Mouse (Mus musculus): ENCODE data around the gene Sh3kbp1.

The Sh3kbp1 gene

GRCm38 (mm10) chrX:159626907-159627587, at the start of gene Sh3kbp1:
Gene Sh3kbp1, plus strand, starts transcription at chrX:159627272.
- DNase-seq (ENCODE audit: low spot score): peak; percentile 53

DNA sequence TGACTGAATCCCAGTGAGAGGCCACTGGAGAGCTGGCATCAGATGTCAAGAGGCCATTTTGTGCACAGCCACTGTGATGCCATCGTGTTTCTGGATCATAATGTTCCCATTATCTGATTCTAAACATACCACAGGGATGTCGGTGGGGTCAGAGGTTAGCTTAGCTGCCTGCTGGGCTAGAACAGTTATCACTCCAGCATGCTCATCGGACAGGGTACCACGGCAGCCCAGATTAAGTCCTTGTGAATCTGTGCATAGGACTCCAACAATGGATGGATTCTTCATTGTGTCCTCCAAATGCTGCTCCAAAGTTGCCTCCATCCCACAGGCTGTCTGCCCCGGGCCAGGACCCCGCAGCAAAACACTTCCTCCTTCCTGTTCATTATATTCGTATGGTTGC, 42.3 kb upstream of the Sh3kbp1 start:
- peak; percentile 4 for DNase-seq (ENCODE audit: low spot score)

DNA sequence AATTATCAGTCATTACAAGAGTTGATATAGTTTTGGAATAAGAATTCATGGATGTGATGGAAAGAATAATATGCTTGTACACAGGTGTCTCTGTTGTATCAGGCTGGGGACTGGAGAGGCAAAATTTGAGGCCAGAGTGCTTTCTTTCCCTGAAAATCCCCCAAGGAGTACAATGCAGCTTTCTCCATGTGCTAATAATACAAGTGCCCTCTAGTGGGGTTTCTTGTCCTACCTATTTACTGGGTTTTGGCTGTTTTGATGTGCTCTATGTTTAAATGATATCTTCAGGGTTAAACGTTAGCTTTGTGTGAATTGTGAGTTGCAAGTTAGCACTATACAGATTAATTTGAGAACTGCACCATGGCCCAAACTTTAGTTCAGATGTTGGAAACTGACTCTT, 35.4 kb upstream of the Sh3kbp1 start:
- DNase-seq (ENCODE audit: low spot score): no peak

DNA sequence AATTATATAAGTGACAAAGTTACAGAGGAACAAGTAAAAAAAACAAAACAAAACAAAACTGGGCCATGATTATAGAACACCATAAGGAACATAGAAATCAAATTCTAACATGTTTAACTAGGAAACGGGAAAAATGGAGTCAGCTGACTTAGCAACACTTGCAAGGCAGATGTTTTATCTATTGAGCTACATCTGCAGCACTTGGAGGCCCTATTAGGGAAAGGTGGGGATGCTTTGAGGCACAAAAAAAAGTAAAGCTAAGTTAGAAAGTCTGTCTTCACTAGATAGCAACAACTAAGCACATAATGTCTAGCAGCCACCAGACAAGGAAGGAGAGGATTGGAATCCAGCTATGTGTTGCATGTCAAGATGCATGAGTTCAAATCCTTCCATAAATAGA, 29.6 kb upstream of the Sh3kbp1 start:
- DNase-seq (ENCODE audit: low spot score): no peak

- no peak for DNase-seq (ENCODE audit: low spot score)
Observed at GRCm38 (mm10) chrX:159604832-159605231, 22.2 kb upstream of the Sh3kbp1 start.

DNA sequence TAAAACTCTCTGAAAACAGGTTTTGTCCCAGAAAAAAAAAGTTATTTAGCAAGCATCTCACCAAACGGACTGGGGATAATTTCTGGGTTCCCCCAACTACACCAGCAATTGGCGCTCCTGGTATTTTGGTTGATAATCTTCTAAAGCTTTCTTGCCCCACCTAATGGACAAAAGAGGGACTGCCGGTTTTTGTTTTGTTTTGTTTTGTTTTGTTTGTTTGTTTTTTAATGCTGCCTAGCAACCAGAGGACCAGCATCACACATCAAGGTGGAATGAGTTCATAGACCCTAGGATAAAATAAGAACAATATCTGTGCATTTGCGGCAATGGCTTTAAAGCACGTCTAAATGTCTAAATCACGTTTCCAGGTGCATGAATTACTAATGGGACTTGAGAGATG, 20.1 kb upstream of the Sh3kbp1 start:
- DNase-seq (ENCODE audit: low spot score): peak; percentile 9

DNA sequence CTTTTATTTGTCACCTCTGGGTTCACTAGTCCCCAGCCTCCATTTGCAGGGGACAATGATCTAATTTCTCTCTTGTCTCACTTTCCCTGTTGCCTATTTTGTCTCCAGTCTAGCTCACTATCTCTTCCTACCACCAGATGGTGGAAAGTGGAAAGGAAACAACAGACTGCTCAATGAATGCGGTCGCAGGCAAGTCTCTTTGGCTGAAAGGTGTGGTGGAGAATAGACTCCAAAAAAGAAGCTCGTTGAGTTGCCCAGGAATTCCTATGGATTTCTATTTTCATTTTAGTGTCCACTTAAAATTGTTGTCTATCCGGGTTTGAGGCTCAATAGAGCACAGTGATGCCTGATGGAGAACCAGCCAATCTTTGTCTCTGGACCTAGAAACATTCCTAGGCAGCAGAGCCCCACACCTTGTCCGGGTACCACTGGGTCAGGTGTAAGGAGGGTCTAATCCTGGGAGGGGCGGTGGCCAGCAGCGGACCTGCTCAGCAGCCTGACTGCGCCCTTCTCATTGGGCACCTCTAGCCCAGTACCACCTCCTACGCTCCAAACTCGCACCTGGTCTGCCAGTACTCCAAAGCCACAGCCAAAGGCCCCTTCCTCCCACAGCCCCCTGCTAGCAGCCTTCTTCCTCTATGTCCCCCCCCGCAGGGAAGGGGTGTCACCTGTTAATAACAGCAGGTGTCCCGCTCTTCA, 715 bp upstream of the Sh3kbp1 start:
- DNase-seq (ENCODE audit: low spot score): peak; percentile 16

DNA sequence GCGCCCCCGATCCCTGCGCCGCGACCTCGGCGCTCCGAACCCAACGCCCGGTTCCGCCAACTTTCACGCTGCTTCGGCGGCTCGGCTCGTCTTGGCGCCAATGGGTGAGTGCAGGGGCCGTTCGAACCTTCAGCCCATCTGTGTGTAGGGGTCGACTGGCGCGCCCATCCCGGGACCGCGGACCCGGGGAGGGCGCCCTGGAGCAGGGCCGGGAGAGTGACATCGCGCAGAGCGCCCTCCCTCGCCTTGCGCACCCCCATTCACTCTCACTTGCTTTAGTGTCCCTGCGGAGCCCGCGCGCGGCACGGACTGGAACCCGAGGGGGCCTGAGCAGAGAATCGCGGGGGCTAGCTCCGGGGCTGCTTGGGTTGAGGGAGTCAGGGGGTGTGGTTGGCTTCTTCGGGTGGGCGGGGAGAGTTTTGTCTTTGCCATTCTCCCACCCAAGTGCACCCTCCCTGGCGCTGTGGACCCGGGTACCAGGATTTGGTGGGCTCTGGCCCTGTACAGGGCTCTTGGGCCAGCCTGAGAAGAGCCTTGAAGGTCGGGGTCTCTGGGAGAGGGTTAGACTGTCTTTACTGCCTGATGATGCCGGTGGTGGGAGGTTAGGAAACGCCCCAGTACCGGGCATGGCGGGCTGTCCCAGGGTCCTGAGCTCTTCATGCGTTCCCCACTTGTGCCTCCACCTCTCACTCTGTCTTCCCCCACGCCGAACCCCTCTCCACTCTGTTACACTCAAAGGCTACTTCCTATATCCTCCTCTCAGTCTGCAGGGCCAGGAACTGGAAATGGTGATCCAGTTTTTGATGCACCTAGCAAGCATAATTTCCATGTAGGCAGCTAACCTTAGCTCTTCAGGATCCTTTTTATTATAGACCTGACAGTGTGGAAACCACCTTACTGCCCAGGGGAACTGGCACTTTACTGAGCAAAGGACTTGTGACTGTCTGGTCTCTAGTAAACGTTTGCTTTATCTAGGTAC, 805 bp downstream of the Sh3kbp1 start:
- DNase-seq (ENCODE audit: low spot score): peak; percentile 51

GRCm38 (mm10) chrX:159628629-159629028, 1.6 kb downstream of the Sh3kbp1 start:
- DNase-seq (ENCODE audit: low spot score): no peak

DNA sequence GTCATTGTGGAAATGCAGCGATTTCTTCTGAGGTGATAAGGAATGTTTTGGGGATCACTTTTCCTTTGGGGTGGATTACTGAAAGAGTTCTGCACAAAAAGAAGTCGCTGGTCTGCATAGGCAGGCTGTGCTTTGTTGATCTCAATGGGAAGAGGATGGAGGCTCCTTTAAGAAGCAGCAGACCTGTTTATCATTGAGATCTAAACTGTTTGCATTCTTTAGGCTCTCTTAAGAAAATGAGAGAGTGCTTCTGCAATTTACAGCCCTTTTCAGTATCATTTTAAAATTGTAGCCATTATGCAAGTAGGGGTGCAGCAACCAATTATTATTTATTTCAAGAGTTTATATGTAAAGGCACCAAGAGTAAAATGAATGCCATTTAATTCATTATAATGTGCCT, 2.1 kb downstream of the Sh3kbp1 start:
- DNase-seq (ENCODE audit: low spot score): no peak

DNA sequence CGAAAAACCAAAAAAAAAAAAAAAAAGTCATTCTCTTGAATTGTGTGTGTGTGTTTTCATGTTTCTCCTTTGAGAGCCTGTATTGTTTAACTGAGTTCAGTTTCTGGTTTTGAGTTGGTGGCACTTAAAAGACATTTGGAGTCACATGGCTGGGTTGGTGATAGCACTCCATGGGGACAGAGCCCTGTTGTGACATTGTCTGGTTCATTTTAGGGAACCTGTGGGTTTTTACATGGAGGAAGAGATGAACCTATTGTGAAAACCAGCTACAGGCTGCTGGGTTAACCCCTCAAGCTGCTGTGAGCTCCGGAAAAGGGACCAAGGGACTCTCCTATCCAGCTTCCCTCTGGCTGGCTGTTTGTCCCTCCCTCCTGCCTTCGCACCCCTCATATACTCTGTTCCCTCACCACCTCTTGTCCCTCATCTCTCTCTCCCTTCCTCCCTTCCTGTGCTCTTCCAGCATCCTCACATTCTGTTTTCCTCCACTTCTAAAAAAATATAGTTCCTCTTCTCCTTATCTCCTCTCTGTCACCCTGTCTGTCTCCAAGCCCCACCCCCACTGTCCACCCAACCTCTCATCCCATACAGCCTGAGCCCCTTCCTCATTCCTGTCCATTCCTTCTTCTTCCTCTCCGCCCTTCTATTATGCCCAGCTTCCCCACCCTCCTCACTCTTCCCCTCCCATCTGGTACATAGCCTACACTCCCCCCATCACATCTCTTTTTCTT, 11.6 kb downstream of the Sh3kbp1 start:
- no peak for DNase-seq (ENCODE audit: low spot score)

- no peak for DNase-seq (ENCODE audit: low spot score)
Observed at GRCm38 (mm10) chrX:159639991-159640390, 12.9 kb downstream of the Sh3kbp1 start.

DNA sequence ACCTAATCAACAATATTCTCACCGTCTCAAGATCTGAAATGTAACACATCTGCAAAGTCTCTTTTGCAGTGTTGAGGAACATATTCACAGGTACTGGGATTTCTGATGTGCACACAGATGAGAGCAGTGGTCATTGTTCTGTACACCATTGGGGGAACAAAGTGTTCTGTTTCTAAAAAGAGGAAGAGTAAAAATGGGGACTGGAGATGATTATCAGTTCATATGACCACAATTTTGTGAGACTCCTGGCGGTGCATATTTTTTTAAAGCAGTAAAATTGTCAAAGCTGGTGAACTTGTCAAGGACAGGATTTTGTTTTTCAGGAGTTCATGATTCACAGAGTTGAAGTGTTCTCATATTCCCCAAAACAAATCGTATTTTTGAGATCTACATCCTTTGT, 18.2 kb downstream of the Sh3kbp1 start:
- DNase-seq (ENCODE audit: low spot score): no peak

GRCm38 (mm10) chrX:159647564-159647963, 20.5 kb downstream of the Sh3kbp1 start:
- DNase-seq (ENCODE audit: low spot score): no peak

GRCm38 (mm10) chrX:159648598-159648997, 21.5 kb downstream of the Sh3kbp1 start:
- DNase-seq (ENCODE audit: low spot score): no peak

DNA sequence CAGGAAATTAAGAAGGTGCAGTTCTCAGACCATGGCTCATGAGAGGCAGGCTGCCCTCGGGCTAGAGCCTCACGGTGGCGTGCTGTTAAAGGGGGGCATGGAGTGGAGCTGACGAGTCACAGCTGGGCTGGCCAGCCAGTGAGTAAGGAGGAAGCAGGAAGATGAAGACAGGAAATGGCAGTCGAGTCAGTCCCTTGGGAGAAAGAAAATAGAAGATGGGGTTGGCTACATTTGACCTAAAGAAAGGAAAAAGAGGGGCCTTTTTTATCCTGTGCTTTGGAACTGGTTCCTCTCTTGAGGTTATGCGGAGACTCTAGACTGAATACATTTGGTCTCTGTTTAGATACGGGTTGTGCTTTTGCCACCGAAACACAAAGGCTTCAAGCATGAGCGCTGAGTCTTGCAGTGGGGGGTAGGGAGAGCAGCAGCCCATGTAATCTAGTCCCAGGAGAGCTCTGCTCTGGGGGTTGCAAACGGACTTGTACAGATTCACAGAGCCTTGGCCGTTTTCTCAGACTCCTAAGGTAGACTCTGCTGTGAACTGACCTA, 23.1 kb downstream of the Sh3kbp1 start:
- no peak for DNase-seq (ENCODE audit: low spot score)

GRCm38 (mm10) chrX:159650727-159651126, 23.7 kb downstream of the Sh3kbp1 start:
- DNase-seq (ENCODE audit: low spot score): no peak

DNA sequence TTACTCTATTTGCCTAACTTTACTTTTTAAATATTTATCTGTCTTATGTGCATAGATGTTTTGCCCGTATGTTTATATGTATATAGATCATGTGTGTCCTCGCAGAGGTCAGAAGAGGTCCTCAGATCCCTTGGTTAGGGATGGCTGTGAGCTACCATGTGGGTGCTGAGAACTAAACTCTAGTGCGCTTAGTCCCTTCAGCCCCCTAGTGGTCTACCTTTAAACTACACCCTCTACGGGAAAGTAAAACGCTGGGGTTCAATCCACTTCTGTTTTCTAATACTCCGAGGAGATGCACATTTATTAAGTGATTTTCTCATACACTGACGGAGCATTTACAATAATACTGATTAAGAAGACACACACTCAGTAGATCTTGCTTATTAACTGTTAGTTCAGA, 44.3 kb downstream of the Sh3kbp1 start:
- no peak for DNase-seq (ENCODE audit: low spot score)

- peak; percentile 18 for DNase-seq (ENCODE audit: low spot score)
Observed at GRCm38 (mm10) chrX:159672466-159672865, 45.4 kb downstream of the Sh3kbp1 start.

DNA sequence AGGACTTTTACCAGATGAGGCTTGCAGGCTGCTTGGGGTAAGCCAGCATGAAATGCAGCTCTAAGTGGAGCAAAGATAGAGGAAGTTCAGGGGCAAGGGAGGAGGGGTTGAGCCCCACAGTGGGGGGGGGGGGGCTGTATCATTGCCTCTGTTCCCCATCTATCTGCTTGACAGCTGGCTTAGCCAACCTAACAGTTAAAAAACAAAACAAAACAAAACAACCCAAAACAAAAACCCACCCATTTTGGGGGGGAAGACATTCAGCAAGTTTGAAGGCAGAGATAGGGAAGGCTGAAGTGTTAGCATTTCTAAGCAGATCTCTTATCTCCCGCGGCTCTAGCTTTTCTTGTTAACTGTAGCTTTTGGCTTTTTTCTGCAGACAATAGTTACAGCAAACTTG, 49.2 kb downstream of the Sh3kbp1 start:
- no peak for DNase-seq (ENCODE audit: low spot score)

DNA sequence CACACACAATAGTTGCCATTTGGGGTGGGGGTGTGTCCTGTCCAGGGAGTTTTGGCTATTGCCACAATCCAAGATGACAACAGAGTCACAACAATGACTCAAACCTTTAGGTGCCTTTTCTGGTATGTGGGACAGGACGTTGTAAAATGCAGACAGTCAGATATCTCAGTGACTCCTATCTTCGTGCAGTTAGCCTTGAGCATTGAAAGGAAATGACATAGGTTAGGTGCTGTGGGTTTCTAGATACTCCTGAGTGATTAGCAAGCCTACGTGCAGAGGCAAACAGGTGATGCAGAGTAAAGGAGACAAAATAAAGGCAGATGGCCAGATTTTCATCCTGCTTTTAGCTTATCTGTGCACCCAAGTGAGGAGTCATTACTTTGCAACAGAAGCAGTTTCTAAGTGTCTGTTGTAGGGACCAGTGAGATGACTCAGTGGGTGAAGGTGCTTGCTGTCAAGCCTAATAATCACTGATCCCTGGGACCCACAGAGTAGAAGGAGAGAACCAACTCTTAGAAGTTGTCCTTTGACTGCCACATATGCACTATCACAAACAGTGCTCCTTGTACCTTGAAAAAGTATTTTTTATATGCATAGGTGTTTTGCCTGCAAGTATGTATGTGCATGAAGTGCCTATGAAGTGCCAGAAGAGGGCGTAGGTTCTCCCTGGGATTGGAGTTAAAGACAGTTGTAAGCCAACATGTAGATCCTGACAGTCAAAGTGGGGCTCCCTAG, 50.7 kb downstream of the Sh3kbp1 start:
- DNase-seq (ENCODE audit: low spot score): peak; percentile 13
